Mouse (Mus musculus) forebrain, embryonic 14.5 days (tissue): Measurements from ENCODE around the gene Fam83e. TPM values are rescaled to one million over a fixed set of nuclear protein-coding genes. Genes with fewer than 3 reads are reported as not detected.

Source experiments
- ATAC-seq: fragments of 200-750 bp; cut with Nextera tagmentation; 2 replicates; pipeline ENCODE4 v1.8.0; 2017; ENCODE audit warnings: mild to moderate bottlenecking, moderate library complexity
- DNase-seq: peaks from one replicate; pipeline ENCODE4 v3.0.0-alpha.2; 2015; ENCODE audit warnings: low spot score
- H3K27ac ChIP-seq: fragments of 300-500 bp; sonication (generic); 2 replicates; pipeline ENCODE4 v1.5.1; 2014; ENCODE audit warnings: low read depth, mild to moderate bottlenecking, control low read depth, low read length, moderate library complexity
- H3K27me3 ChIP-seq: fragments of 300-500 bp; sonication (generic); replicated peaks from 2 replicates; pipeline ENCODE4 v1.6.1; 2014; ENCODE audit warnings: low read length, control low read depth, mixed read lengths; ENCODE audit not compliant: control insufficient read depth, insufficient read depth
- H3K36me3 ChIP-seq: fragments of 300-500 bp; sonication (generic); 2 replicates; pipeline ENCODE4 v1.6.1; 2014; ENCODE audit warnings: low read length, control low read depth; ENCODE audit not compliant: control insufficient read depth, insufficient read depth
- H3K4me1 ChIP-seq: fragments of 300-500 bp; sonication (generic); 2 replicates; pipeline ENCODE4 v1.6.1; 2014; ENCODE audit warnings: antibody characterized with exemption, low read length, control low read depth; ENCODE audit not compliant: control insufficient read depth, insufficient read depth
- H3K4me2 ChIP-seq: fragments of 300-500 bp; sonication (generic); 2 replicates; pipeline ENCODE4 v1.6.1; 2014; ENCODE audit warnings: mild to moderate bottlenecking, control low read depth, low read length
- H3K4me3 ChIP-seq: fragments of 300-500 bp; sonication (generic); 2 replicates; pipeline ENCODE4 v1.5.1; 2014; ENCODE audit warnings: low read depth, low read length, control low read depth
- H3K9ac ChIP-seq: fragments of 300-500 bp; sonication (generic); 2 replicates; pipeline ENCODE4 v1.6.1; 2014; ENCODE audit warnings: mild to moderate bottlenecking, low read length, control low read depth, moderate library complexity
- H3K9me3 ChIP-seq: fragments of 300-500 bp; sonication (generic); replicated peaks from 2 replicates; pipeline ENCODE4 v1.6.1; 2016; ENCODE audit warnings: low read length, control low read depth, mixed read lengths; ENCODE audit not compliant: control insufficient read depth
- WGBS: fragments of 180-500 bp; shearing (Covaris S2); extraction: QIAGEN DNeasy Blood & Tissue Kit; methylation state at CpG from one replicate; pipeline ENCODE4 v1.1.7; 2014; 5-methylcytosine and 5-hydroxymethylcytosine counted together
- polyA plus RNA-seq: library from polyadenylated mRNA; unstranded; fragments of >200 nt; fragmentation: Nextera tagmentation; extraction: Ambion mirVana; gene quantifications from 2 replicates; pipeline ENCODE4 v1.2.1, GENCODE M21; 2014

Gene Fam83e
- 0.11 and 0.15 TPM in 2 replicates for polyA plus RNA-seq

DNA sequence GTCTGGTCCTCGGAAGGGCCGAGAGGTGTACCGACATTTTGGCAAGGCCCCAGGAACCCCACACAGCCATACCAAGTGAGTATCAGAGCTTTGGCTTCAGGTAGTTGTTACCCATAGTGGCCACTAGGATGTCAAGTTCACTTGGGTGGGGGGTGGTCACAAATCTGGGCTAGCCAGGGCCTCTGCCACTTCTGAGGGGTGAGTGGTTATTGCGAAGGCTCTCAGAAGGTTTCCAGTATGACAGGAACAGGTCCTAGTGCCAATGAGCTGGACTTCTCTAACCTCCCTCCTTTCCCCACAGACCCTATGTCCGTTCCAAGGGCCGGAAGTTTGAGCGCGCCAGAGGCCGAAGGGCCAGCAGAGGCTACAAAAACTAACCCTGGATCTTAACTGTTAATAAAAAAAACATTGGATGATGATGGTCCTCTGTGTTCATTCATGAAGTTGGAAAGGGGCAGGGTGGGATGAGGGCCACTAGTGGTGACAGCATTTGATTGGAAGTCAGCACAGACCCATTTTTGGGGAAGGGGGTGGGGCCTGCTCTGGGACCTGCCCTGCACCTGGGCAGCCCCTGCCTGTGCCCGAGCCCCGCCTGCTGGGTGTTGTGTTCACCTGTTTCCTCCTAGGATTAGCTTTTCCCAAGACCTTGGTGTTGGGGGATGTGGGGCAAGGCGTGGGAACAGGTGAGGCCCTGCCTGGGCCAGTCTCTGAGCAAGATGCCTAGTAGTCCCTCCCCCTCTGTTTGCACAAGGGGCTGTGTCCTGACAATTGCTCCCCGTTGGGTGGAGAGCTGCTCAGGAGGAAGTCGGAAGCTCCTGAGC, at the start of gene Fam83e:
Gene Fam83e, plus strand, starts transcription at position 800 of the 821 bp plus-strand sequence.
- no peak within 1 kb of the TSS for H3K9ac ChIP-seq
- 82% methylated on average over 14 of the region's 14 CpGs for WGBS
- ATAC-seq (no peak), DNase-seq (no peak)
- no peak within 1 kb of the TSS for H3K4me2 ChIP-seq
- H3K4me3 ChIP-seq = no peak within 1 kb of the TSS
- H3K4me1 ChIP-seq = peaks cover 23% of the 10 kb centered on the region; the same call in 1 of the 2 replicates
- no peak within 1 kb of the TSS for H3K27ac ChIP-seq
- H3K9me3 ChIP-seq = no peaks in the 10 kb centered on the region
- peaks cover 67% of the 10 kb centered on the region for H3K36me3 ChIP-seq
- no peaks in the 10 kb centered on the region for H3K27me3 ChIP-seq

DNA sequence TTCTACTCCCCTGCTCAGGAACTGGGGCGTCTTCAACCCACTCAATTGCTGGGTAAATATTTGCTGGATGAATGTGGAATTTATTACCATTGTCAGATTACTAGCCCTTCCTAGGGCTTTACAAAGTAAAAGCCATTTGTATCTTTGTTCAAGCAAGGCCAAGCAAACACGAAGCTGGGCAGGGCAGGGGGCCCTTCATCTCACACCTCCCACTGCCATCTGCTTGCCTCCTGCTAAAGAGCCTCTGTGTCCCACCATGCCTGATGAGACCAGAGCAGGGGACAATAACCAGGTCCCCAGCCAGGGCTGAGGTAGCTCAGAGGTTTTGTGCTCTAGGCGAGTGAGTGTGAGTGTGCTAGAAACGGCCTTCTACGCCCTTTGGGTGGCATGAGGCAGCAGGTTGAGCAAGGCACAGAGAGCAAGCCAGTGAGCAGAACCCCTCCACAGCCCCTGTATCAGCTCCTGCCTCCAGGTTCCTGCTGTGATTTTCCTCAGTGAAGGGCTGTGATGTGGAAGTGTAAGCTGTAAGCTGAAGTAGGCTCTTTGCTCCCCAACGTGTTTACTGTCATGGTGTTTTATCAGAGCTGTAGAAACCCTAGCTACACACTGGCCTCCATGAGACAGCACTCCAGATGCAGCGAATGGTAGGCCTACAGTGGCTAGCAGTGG, 43.3 kb upstream of the Fam83e start:
- Histone ChIP-seq H3K27ac (no peak overlapping the region), H3K27me3 (no peaks in the 10 kb centered on the region), H3K4me2 (no peak overlapping the region), H3K4me1 (no peaks in the 10 kb centered on the region), H3K9me3 (no peaks in the 10 kb centered on the region), H3K9ac (no peak overlapping the region), H3K36me3 (no peaks in the 10 kb centered on the region), H3K4me3 (no peak overlapping the region)
- ATAC-seq (no peak), DNase-seq (no peak)
- WGBS = 77% methylated on average over 7 of the region's 7 CpGs

GRCm38 (mm10) chr7:45678513-45678912, 42.5 kb upstream of the Fam83e start:
- 93% methylated on average over 14 of the region's 14 CpGs for WGBS
- H3K9ac ChIP-seq = no peak overlapping the region
- H3K4me2 ChIP-seq = no peak overlapping the region
- H3K36me3 ChIP-seq = no peaks in the 10 kb centered on the region
- no peak overlapping the region for H3K4me3 ChIP-seq
- no peak for ATAC-seq
- H3K27me3 ChIP-seq = no peaks in the 10 kb centered on the region
- H3K9me3 ChIP-seq = no peaks in the 10 kb centered on the region
- no peaks in the 10 kb centered on the region for H3K4me1 ChIP-seq
- DNase-seq = no peak
- H3K27ac ChIP-seq = no peak overlapping the region

GRCm38 (mm10) chr7:45679966-45680621, 40.9 kb upstream of the Fam83e start:
- Histone ChIP-seq H3K4me1 (no peaks in the 10 kb centered on the region), H3K9me3 (no peaks in the 10 kb centered on the region), H3K4me3 (no peak overlapping the region), H3K4me2 (no peak overlapping the region), H3K9ac (no peak overlapping the region), H3K27ac (no peak overlapping the region), H3K27me3 (no peaks in the 10 kb centered on the region), H3K36me3 (no peaks in the 10 kb centered on the region)
- DNase-seq (no peak), ATAC-seq (no peak)
- WGBS = 67% methylated on average over 14 of the region's 14 CpGs

DNA sequence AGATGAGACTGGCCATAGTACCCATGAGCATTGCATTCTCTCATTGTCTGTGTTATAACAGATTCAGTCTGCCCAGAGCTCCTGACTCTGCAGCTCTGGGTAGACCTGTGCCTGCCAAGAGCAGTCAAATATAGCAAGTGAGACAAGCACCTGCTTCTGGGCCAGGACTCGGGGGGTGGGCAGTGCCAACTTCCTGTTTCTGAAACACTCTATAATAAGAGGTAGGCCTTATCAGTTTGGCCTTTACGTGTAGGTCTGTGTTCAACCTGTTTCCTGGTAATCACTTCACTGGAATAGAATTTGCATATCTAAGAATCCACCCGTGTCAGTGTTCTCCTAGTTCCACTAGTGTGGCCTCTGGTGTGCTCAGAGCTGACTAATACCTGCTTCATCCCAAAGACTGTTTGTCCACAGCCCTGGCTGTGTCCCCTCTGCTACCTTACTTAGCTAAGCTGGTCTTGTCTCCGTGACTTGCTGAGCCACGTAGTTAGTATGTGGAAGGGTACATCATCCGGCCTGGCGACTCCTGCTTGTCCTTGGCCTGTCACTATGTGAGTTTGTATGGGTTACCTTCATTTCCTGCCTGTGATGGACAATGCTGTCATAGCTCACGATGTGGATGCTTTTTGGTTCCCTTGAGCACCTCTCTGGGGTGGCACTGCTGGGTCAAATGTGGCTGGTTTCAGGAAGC, 39.8 kb upstream of the Fam83e start:
- DNase-seq (no peak), ATAC-seq (no peak)
- Histone ChIP-seq H3K4me2 (no peak overlapping the region), H3K4me3 (no peak overlapping the region), H3K27me3 (no peaks in the 10 kb centered on the region), H3K9me3 (no peaks in the 10 kb centered on the region), H3K4me1 (no peaks in the 10 kb centered on the region), H3K27ac (no peak overlapping the region), H3K36me3 (no peaks in the 10 kb centered on the region), H3K9ac (no peak overlapping the region)
- 87% methylated on average over 8 of the region's 8 CpGs for WGBS

- Histone ChIP-seq H3K36me3 (no peaks in the 10 kb centered on the region), H3K9me3 (no peaks in the 10 kb centered on the region), H3K9ac (no peak overlapping the region; the same call in 1 of the 2 replicates), H3K4me3 (no peak overlapping the region), H3K27me3 (no peaks in the 10 kb centered on the region), H3K27ac (peak overlapping the region; percentile 34; the same call in 1 of the 2 replicates), H3K4me1 (no peaks in the 10 kb centered on the region), H3K4me2 (peak overlapping the region; percentile 33)
- 29% methylated on average over 14 of the region's 14 CpGs for WGBS
- DNase-seq (peak; percentile 94), ATAC-seq (peak; percentile 84)
Observed at GRCm38 (mm10) chr7:45682144-45683126, 38.6 kb upstream of the Fam83e start.

- H3K9ac ChIP-seq = 0 out of 2 replicates have a peak within 1 kb of the TSS, but pooled peaks have one; percentile 3
- no peak within 1 kb of the TSS for H3K4me3 ChIP-seq
- 82% methylated on average over 7 of the region's 7 CpGs for WGBS
Observed at GRCm38 (mm10) chr7:45683396-45684050, 37.5 kb upstream of the Fam83e start, which contains the start of gene Ntn5. Ntn5 (plus strand) TSS chr7:45684022.

More at GRCm38 (mm10) chr7:45683396-45684050, 37.5 kb upstream of the Fam83e start, which contains the start of gene Ntn5:
- H3K36me3 ChIP-seq = no peaks in the 10 kb centered on the region
- H3K9me3 ChIP-seq = no peaks in the 10 kb centered on the region
- ATAC-seq (no peak), DNase-seq (no peak)
- no peaks in the 10 kb centered on the region for H3K4me1 ChIP-seq
- no peak within 1 kb of the TSS for H3K4me2 ChIP-seq
- no peak within 1 kb of the TSS for H3K27ac ChIP-seq
- H3K27me3 ChIP-seq = no peaks in the 10 kb centered on the region
